ENCODE assay signal across 9 mouse cellular contexts in genomic region chr5:50002269-50002668, GRCm38 (mm10). TPM values are rescaled to one million over a fixed set of nuclear protein-coding genes. Genes with fewer than 3 reads are reported as not detected.
DNase-seq lines count a peak whose midpoint lies in the region; ATAC-seq and TF ChIP-seq lines count a peak whose summit lies in the region.
"Had no signal": no experiment of that assay in that cellular context is flagged by ENCODE, and none has a peak within 500 bp of the region (broad histone marks: within the 10 kb centered on the region; RNA-seq: fewer than 3 reads in every experiment).

No protein-coding gene starts in this region.

- WGBS in kidney, adult 2 months, result 88% methylated on average over 6 of the region's 6 CpGs
- WGBS in kidney, embryonic 15.5 days, result 89% methylated on average over 6 of the region's 6 CpGs

- peaks cover 4% of the 10 kb centered on the region for H3K36me3 ChIP-seq in kidney, adult 2 months (ENCODE audit: control insufficient read depth, insufficient read depth, low read length)
- H3K36me3 ChIP-seq in kidney, embryonic 15.5 days, result peaks cover 59% of the 10 kb centered on the region
- H3K36me3 ChIP-seq: stomach, embryonic 15.5 days had no signal

- no peak overlapping the region for H3K4me3 ChIP-seq in kidney, adult 2 months (ENCODE audit: insufficient read depth, low read depth, low read length)
- no peak overlapping the region for H3K4me3 ChIP-seq in kidney, embryonic 15.5 days (replicated peaks)
- H3K4me3 ChIP-seq: stomach, embryonic 15.5 days had no signal

- no peak overlapping the region for H3K4me2 ChIP-seq in kidney, embryonic 15.5 days
- H3K4me2 ChIP-seq: stomach, embryonic 15.5 days had no signal

- H3K4me1 ChIP-seq in kidney, adult 2 months (ENCODE audit: control insufficient read depth, insufficient read depth, low read length), result no peaks in the 10 kb centered on the region
- no peaks in the 10 kb centered on the region for H3K4me1 ChIP-seq in kidney, embryonic 15.5 days
- H3K4me1 ChIP-seq: stomach, embryonic 15.5 days had no signal

- no peak overlapping the region for H3K27ac ChIP-seq in kidney, adult 2 months (ENCODE audit: insufficient read depth, low read depth, low read length)
- no peak overlapping the region for H3K27ac ChIP-seq in kidney, embryonic 15.5 days
- H3K27ac ChIP-seq: stomach, embryonic 15.5 days had no signal

- TF ChIP-seq CTCF in kidney, adult 2 months (conservative IDR thresholded peaks at IDR 0.05; ENCODE audit: insufficient read depth, insufficient read length, low read depth, low read length), result peak; percentile 29; the same call in 1 of the 2 replicates

- no peak for TF ChIP-seq POLR2A in kidney, adult 2 months (IDR thresholded peaks at IDR 0.05; ENCODE audit: low read depth, low read length)

- peak; percentile 14 for DNase-seq in kidney, adult 2 months
- peak; percentile 15 for DNase-seq in brain, adult 2 months (ENCODE audit: low read depth, low spot score)
- DNase-seq in mesoderm, embryonic 11.5 days (ENCODE audit: low read depth, low spot score), result peak; percentile 22
- no peak for DNase-seq in spleen, adult 12 weeks (ENCODE audit: low spot score)
- no peak for DNase-seq in right cerebral cortex, postnatal 10 days (ENCODE audit: low spot score in 2 of 2)
- DNase-seq in ovary, postnatal 14 days (ENCODE audit: low spot score), result no peak

- ATAC-seq in kidney, embryonic 15.5 days (replicated peaks; ENCODE audit: low FRiP score), result no peak
- ATAC-seq in granulocyte monocyte progenitor cell, adult 5-6 weeks (replicated peaks; ENCODE audit: poor library complexity, severe bottlenecking), result peak; percentile 66

- no peak overlapping the region for H3K9ac ChIP-seq in kidney, embryonic 15.5 days
- H3K9ac ChIP-seq: stomach, embryonic 15.5 days had no signal

- no peaks in the 10 kb centered on the region for H3K9me3 ChIP-seq in kidney, embryonic 15.5 days (replicated peaks)
- H3K9me3 ChIP-seq: stomach, embryonic 15.5 days had no signal

- H3K27me3 ChIP-seq in kidney, adult 2 months (replicated peaks; ENCODE audit: control insufficient read depth, insufficient read depth, low read length), result no peaks in the 10 kb centered on the region
- H3K27me3 ChIP-seq in kidney, embryonic 15.5 days, result no peaks in the 10 kb centered on the region
- H3K27me3 ChIP-seq: stomach, embryonic 15.5 days had no signal

RNA-seq across cellular contexts. Expression of gene Adgra3, which starts 56.5 kb away (rescaled TPM):
- polyA plus RNA-seq in kidney, adult 2 months (2012; rRNA removed), result 57.2 and 69.1 TPM in 2 replicates
- 39.3 and 40.1 TPM in 2 replicates for polyA plus RNA-seq in kidney, embryonic 15.5 days (2015; fragmentation: Nextera tagmentation; extraction: Ambion mirVana)
- 6.0 and 7.6 TPM in 2 replicates for total RNA-seq in granulocyte monocyte progenitor cell, adult 5-6 weeks (2014; fragmentation: Nextera tagmentation)
- 5.5 and 43.9 TPM in 2 replicates for total RNA-seq in granulocyte monocyte progenitor cell, adult 5-6 weeks (2017)

Comparison
In these comparisons a context has a peak if more than half of its experiments do, and no peak if none do; other contexts are left out.
1. DNase-seq: peak in kidney, adult 2 months (single experiment), brain, adult 2 months (single experiment) and mesoderm, embryonic 11.5 days (single experiment); none in spleen, adult 12 weeks (single experiment), right cerebral cortex, postnatal 10 days (0 of 2) and ovary, postnatal 14 days (single experiment).